Mouse (Mus musculus) bone marrow, adult 2 months (tissue): ENCODE measurements around the gene Sla2.

Source experiments
- CTCF ChIP-seq: fragments of 200-500 bp; IDR thresholded peaks from 2 replicates; pipeline ENCODE4 v1.5.1; 2011; ENCODE audit warnings: low read length, control low read depth; ENCODE audit not compliant: control insufficient read depth, insufficient read depth
- POLR2A ChIP-seq: fragments of 200-500 bp; IDR thresholded peaks from 2 replicates; pipeline ENCODE4 v1.6.1; 2011; ENCODE audit warnings: low read depth, mild to moderate bottlenecking, control low read depth, low read length, borderline replicate concordance; ENCODE audit not compliant: control insufficient read depth

DNA sequence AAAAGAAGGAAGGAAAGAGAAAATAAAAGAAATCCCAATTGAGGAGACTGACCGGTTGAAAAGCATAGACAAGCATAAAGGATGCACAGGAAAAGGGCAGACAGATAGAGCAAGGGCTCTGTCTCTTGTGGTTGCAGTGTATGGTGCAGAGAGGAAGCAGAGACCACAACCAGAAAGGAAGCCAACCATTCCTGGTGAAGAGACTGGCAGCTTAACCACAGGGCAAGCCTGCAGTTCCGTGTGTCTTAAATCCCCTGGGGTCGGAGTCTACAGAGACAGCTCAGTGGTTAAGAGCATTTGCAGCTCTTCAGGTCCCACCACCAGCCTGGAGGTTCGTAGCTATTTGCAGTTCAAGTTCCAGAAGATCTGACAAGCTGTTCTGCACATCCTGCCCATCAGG is 31.6 kb upstream of the Sla2 start:
- TF ChIP-seq POLR2A, result no peak
- no peak for TF ChIP-seq CTCF
